In the genomic region with DNA sequence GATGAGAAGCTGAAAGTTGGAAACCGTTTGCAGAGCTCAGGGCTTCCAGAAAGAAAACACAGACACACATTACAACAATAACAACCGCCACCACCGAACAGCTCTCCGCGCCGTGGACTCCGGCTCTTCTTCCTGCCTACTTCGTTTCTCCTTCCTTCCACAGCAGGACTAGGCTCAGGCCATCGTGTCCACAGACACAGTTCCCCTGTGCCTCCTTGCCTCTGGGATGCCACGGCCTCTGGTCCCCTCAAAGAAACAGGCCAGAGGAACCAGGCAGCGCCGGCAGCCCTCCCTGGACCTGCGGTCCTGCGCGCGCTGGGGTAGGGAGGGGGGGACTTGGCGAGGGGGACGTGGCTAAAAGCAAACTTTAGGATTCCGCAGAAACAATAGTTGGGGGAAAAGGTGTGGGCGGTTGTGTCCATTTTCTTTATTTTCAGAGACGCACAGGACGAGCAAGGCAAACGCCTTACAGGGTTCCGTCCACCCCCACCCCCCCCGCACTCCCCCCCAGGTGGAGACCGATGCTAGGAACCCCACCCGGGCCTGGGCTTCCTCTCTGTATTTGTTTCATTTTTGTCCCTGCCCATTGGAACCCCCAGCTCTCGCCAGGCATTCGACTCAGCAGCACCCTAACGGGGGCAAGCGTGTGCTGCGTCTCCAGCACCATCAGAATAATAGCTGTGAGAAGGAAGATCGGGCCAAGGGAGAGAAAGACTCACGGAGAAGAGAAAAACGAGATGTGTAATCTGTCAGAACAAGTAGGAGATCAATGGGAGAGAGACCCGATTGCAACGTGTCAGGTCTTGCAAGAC, we compare ENCODE assay signal across 8 mouse cellular contexts. TPM values are rescaled to one million over a fixed set of nuclear protein-coding genes. Genes with fewer than 3 reads are reported as not detected.
DNase-seq lines count a peak whose midpoint lies in the region; ATAC-seq and TF ChIP-seq lines count a peak whose summit lies in the region.
"Had no signal": no experiment of that assay in that cellular context is flagged by ENCODE, and none has a peak within 500 bp of the region (broad histone marks: within the 10 kb centered on the region; RNA-seq: fewer than 3 reads in every experiment).

No protein-coding gene starts in this region.

- H3K36me3 ChIP-seq in ES-Bruce4 (ENCODE audit: control insufficient read depth, insufficient read depth, low read length, poor library complexity, severe bottlenecking): no peaks in the 10 kb centered on the region
- H3K36me3 ChIP-seq in heart, postnatal 0 days (replicated peaks; ENCODE audit: control insufficient read depth, insufficient read depth, low read length): no peaks in the 10 kb centered on the region
- no peaks in the 10 kb centered on the region for H3K36me3 ChIP-seq in midbrain, embryonic 10.5 days

- no peaks in the 10 kb centered on the region for H3K9me3 ChIP-seq in ES-Bruce4 (replicated peaks; ENCODE audit: control insufficient read depth, insufficient read depth, low read length, poor library complexity, severe bottlenecking)
- H3K9me3 ChIP-seq in heart, postnatal 0 days (replicated peaks; ENCODE audit: control insufficient read depth, low read length): no peaks in the 10 kb centered on the region
- no peaks in the 10 kb centered on the region for H3K9me3 ChIP-seq in midbrain, embryonic 10.5 days (replicated peaks)

- no peak overlapping the region for H3K27ac ChIP-seq in ES-Bruce4 (ENCODE audit: insufficient read depth, low read length)
- H3K27ac ChIP-seq in heart, postnatal 0 days (ENCODE audit: low read depth): peak overlapping the region; percentile 98
- peak overlapping the region; percentile 97 for H3K27ac ChIP-seq in midbrain, embryonic 10.5 days (replicated peaks)

- TF ChIP-seq CTCF in ES-Bruce4 (IDR thresholded peaks at IDR 0.05; ENCODE audit: low read depth, low read length): no peak
- TF ChIP-seq CTCF in heart, postnatal 0 days (IDR thresholded peaks at IDR 0.05; ENCODE audit: low read depth): no peak

- ATAC-seq in erythroblast, adult 5-6 weeks (replicated peaks; ENCODE audit: low FRiP score, poor library complexity, severe bottlenecking): 0 out of 2 replicates have a peak, but pooled peaks have one; percentile 12
- ATAC-seq in heart, postnatal 0 days (ENCODE audit: insufficient read depth, low read depth): no peak

- TF ChIP-seq POLR2A in ES-Bruce4 (IDR thresholded peaks at IDR 0.05; ENCODE audit: insufficient read depth, low read length): no peak

- peak; percentile 61 for DNase-seq in adrenal gland, postnatal 14 days
- peak; percentile 52 for DNase-seq in heart, postnatal 0 days (ENCODE audit: low spot score)
- peak; percentile 40 to 55 for DNase-seq in layer of hippocampus, postnatal 10 days (ENCODE audit: low spot score in 2 of 2)
- DNase-seq in midbrain, embryonic 10.5 days (ENCODE audit: low spot score): peak; percentile 55
- peak; percentile 23 to 37 for DNase-seq in spleen, postnatal 14 days (ENCODE audit: low spot score in 2 of 2)

- no peak for TF ChIP-seq EP300 in ES-Bruce4 (IDR thresholded peaks at IDR 0.05; ENCODE audit: insufficient read depth, low read depth, low read length)
- no peak for TF ChIP-seq EP300 in heart, postnatal 0 days (IDR thresholded peaks at IDR 0.05; ENCODE audit: low read depth)

- WGBS in heart, postnatal 0 days: under 1% methylated on average over 37 of the region's 37 CpGs
- WGBS in midbrain, embryonic 10.5 days: under 1% methylated on average over 37 of the region's 37 CpGs

- peaks cover 2% of the 10 kb centered on the region for H3K4me1 ChIP-seq in ES-Bruce4 (ENCODE audit: control insufficient read depth, insufficient read depth, low read length)
- peaks cover 12% of the 10 kb centered on the region for H3K4me1 ChIP-seq in heart, postnatal 0 days (ENCODE audit: control insufficient read depth, insufficient read depth)
- H3K4me1 ChIP-seq in midbrain, embryonic 10.5 days: peaks cover 44% of the 10 kb centered on the region

- peak overlapping the region; percentile 75 for H3K4me3 ChIP-seq in ES-Bruce4 (ENCODE audit: low read depth, low read length)
- peak overlapping the region; percentile 95 for H3K4me3 ChIP-seq in heart, postnatal 0 days (ENCODE audit: low read depth, low read length)
- H3K4me3 ChIP-seq in midbrain, embryonic 10.5 days: peak overlapping the region; percentile 89

- H3K4me2 ChIP-seq in heart, postnatal 0 days (ENCODE audit: low read depth, low read length): peak overlapping the region; percentile 91

- H3K9ac ChIP-seq in ES-Bruce4 (ENCODE audit: low read depth, poor library complexity, severe bottlenecking): peak overlapping the region; percentile 89
- H3K9ac ChIP-seq in heart, postnatal 0 days (replicated peaks; ENCODE audit: low read depth, low read length): peak overlapping the region; percentile 87

- H3K27me3 ChIP-seq in ES-Bruce4 (ENCODE audit: control insufficient read depth, insufficient read depth, low read length, poor library complexity, severe bottlenecking): peaks cover 4% of the 10 kb centered on the region; the same call in 1 of the 2 replicates
- H3K27me3 ChIP-seq in heart, postnatal 0 days (ENCODE audit: control insufficient read depth, insufficient read depth, low read length): no peaks in the 10 kb centered on the region
- H3K27me3 ChIP-seq in midbrain, embryonic 10.5 days (ENCODE audit: low read depth, poor library complexity, severe bottlenecking): no peaks in the 10 kb centered on the region

RNA-seq across cellular contexts. Expression of gene Mxi1, which starts 1.4 kb away (rescaled TPM):
- 34.7 and 36.5 TPM in 2 replicates for polyA plus RNA-seq in ES-Bruce4 (2011; ENCODE audit: insufficient read depth, insufficient read length, low read depth, missing spikeins)
- 27.3 and 31.0 TPM in 2 replicates for total RNA-seq in adrenal gland, postnatal 14 days (2021)
- 71.1 and 75.4 TPM in 2 replicates for total RNA-seq in erythroblast, adult 5-6 weeks (2015; ENCODE audit: low replicate concordance)
- total RNA-seq in erythroblast, adult 5-6 weeks (2017; ENCODE audit: low replicate concordance): 156 and 229 TPM in 2 replicates
- 32.1 and 44.3 TPM in 2 replicates for total RNA-seq in heart, postnatal 0 days (2014; rRNA removed; ENCODE audit: low replicate concordance)
- polyA plus RNA-seq in heart, postnatal 0 days (2015; fragmentation: Nextera tagmentation; extraction: Ambion mirVana): 31.2 and 34.8 TPM in 2 replicates
- total RNA-seq in layer of hippocampus, postnatal 10 days (2021): 10 to 100 TPM; 52.0 to 57.0 TPM
- 19.7 and 28.5 TPM in 2 replicates for polyA plus RNA-seq in midbrain, embryonic 10.5 days (2016; fragmentation: Nextera tagmentation; extraction: Ambion mirVana)

RNA-seq across cellular contexts. Expression of gene Gm10197, which starts 59.8 kb away (rescaled TPM):
- not detected in 2 replicates for polyA plus RNA-seq in ES-Bruce4 (2011; ENCODE audit: insufficient read depth, insufficient read length, low read depth, missing spikeins)
- not detected in 2 replicates for total RNA-seq in adrenal gland, postnatal 14 days (2021)
- not detected in 2 replicates for total RNA-seq in erythroblast, adult 5-6 weeks (2015; ENCODE audit: low replicate concordance)
- not detected in 2 replicates for total RNA-seq in erythroblast, adult 5-6 weeks (2017; ENCODE audit: low replicate concordance)
- not detected in 2 replicates for total RNA-seq in heart, postnatal 0 days (2014; rRNA removed; ENCODE audit: low replicate concordance)
- not detected in 2 replicates for polyA plus RNA-seq in heart, postnatal 0 days (2015; fragmentation: Nextera tagmentation; extraction: Ambion mirVana)
- not detected for total RNA-seq in layer of hippocampus, postnatal 10 days (2021)
- polyA plus RNA-seq in midbrain, embryonic 10.5 days (2016; fragmentation: Nextera tagmentation; extraction: Ambion mirVana): 2.1 and 4.3 TPM in 2 replicates
- polyA plus RNA-seq: large intestine, adult 2 months had no signal
